Mouse (Mus musculus) bone marrow, adult 2 months (tissue): ENCODE data around the gene Vezt.

ENCODE experiments used
- CTCF ChIP-seq: fragments of 200-500 bp; IDR thresholded peaks from 2 replicates; pipeline ENCODE4 v1.5.1; 2011; ENCODE audit warnings: low read length, control low read depth; ENCODE audit not compliant: control insufficient read depth, insufficient read depth
- POLR2A ChIP-seq: fragments of 200-500 bp; IDR thresholded peaks from 2 replicates; pipeline ENCODE4 v1.6.1; 2011; ENCODE audit warnings: low read depth, mild to moderate bottlenecking, control low read depth, low read length, borderline replicate concordance; ENCODE audit not compliant: control insufficient read depth

GRCm38 (mm10) chr10:93909015-93909414 is 126.6 kb downstream of the Vezt start:
- TF ChIP-seq POLR2A (no peak), CTCF (no peak)
